Mouse (Mus musculus) E14TG2a.4 (cell line): ENCODE data around the gene Wnt5b.

Experiments
- H3K27me3 ChIP-seq: 2 replicates; pipeline ENCODE4 v1.6.1; 2014; ENCODE audit warnings: low read length, control low read depth; ENCODE audit not compliant: insufficient read depth
- H3K36me3 ChIP-seq: 2 replicates; pipeline ENCODE4 v1.6.1; 2014; ENCODE audit warnings: low read length, control low read depth; ENCODE audit not compliant: insufficient read depth
- H3K4me1 ChIP-seq: replicated peaks from 2 replicates; pipeline ENCODE4 v1.6.1; 2014; ENCODE audit warnings: low read depth, low read length, control low read depth
- H3K4me3 ChIP-seq: replicated peaks from 2 replicates; pipeline ENCODE4 v1.5.1; 2014; ENCODE audit warnings: mild to moderate bottlenecking, low read length
- H3K9me3 ChIP-seq: 2 replicates; pipeline ENCODE4 v1.6.1; 2014; ENCODE audit warnings: low read length, control low read depth
- CTCF ChIP-seq: conservative IDR thresholded peaks from 2 replicates; pipeline ENCODE4 v1.5.1; 2014; ENCODE audit warnings: low read length
- NANOG ChIP-seq: IDR thresholded peaks from 2 replicates; pipeline ENCODE4 v1.6.1; 2014; ENCODE audit warnings: borderline replicate concordance, low read length, mixed read lengths
- POU5F1 ChIP-seq: IDR thresholded peaks from 2 replicates; pipeline ENCODE4 v1.6.1; 2014; ENCODE audit warnings: low read length, borderline replicate concordance

The Wnt5b gene

GRCm38 (mm10) chr6:119478560-119479342 is 65.4 kb downstream of the Wnt5b start:
- Histone ChIP-seq H3K27me3 (peaks cover 2% of the 10 kb centered on the region; the same call in 1 of the 2 replicates), H3K4me3 (peak overlapping the region; percentile 90), H3K4me1 (peaks cover 47% of the 10 kb centered on the region), H3K36me3 (peaks cover 24% of the 10 kb centered on the region), H3K9me3 (no peaks in the 10 kb centered on the region)
- no peak for TF ChIP-seq NANOG
- TF ChIP-seq POU5F1, result no peak
- TF ChIP-seq CTCF, result no peak

GRCm38 (mm10) chr6:119477686-119478310 is 66.3 kb downstream of the Wnt5b start:
- H3K9me3 ChIP-seq, result no peaks in the 10 kb centered on the region
- peaks cover 38% of the 10 kb centered on the region for H3K4me1 ChIP-seq
- H3K27me3 ChIP-seq, result 0 out of 2 replicates have a peak, but pooled peaks cover 5% of the 10 kb centered on the region
- no peak for TF ChIP-seq CTCF
- no peak for TF ChIP-seq POU5F1
- no peak for TF ChIP-seq NANOG
- no peak overlapping the region for H3K4me3 ChIP-seq
- H3K36me3 ChIP-seq, result peaks cover 14% of the 10 kb centered on the region

DNA sequence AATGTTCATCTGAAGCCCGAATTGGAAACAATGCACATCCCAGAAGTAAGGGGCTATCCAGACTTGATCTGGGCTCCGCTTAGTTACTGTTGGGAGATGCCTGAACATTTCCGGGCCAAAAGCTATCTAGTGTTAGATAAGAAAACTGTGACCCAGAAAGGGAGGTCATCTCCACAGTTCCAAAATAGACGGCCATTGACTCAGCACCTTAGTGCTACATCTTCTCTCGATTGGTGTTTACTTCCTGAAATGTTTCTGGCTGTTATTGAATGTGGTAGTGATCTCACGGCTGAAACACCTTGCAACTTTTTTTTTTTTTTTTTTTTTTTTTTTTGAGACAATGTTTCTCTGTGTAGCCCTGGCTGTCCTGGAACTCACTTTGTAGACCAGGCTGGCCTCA is 68.2 kb downstream of the Wnt5b start:
- Histone ChIP-seq H3K4me3 (no peak overlapping the region), H3K9me3 (0 out of 2 replicates have a peak, but pooled peaks cover under 1% of the 10 kb centered on the region), H3K4me1 (peaks cover 27% of the 10 kb centered on the region), H3K36me3 (peaks cover 6% of the 10 kb centered on the region), H3K27me3 (0 out of 2 replicates have a peak, but pooled peaks cover 5% of the 10 kb centered on the region)
- TF ChIP-seq CTCF (no peak), POU5F1 (no peak)

DNA sequence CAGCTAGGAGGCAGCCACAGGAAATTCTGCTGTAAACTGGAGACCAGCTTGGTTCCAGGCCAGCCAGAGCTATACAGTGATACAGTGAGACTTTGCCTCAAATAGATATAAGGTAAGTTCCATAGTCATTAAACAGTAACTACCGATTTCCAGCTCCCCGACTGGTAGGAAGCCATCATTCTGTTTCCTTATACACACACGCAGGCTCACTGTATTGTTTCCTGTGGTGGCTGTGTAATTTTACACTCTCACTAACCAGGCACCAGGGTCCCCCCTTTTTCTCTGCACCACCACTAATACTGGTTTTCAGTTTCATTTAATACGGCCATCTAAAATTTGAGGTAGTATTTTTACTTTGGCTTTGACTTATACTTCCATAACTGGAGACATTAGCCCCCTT is 70.2 kb downstream of the Wnt5b start:
- no peak for TF ChIP-seq NANOG
- TF ChIP-seq CTCF, result no peak
- TF ChIP-seq POU5F1, result no peak
- peaks cover 20% of the 10 kb centered on the region for H3K4me1 ChIP-seq
- H3K36me3 ChIP-seq, result no peaks in the 10 kb centered on the region
- 0 out of 2 replicates have a peak, but pooled peaks cover 5% of the 10 kb centered on the region for H3K27me3 ChIP-seq
- H3K4me3 ChIP-seq, result no peak overlapping the region
- H3K9me3 ChIP-seq, result 0 out of 2 replicates have a peak, but pooled peaks cover 3% of the 10 kb centered on the region

DNA sequence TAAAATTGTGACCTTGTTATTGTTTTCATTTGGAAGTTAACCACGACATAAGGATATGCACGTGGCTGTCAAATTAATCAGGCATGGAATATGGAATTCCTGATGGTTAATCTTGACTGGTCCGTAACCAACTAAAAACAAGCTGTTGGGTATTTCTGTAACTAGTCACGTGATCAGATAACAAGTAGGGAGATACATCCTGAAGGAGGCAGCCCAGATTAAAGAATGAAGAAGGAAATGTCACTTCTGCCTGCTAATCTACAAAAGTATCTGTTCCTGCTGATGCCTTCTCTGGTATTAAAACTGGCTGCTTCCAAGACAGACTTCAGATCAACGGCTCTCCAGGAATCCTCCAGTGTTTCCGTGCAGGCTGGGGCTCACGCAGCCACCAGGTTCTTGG is 70.7 kb downstream of the Wnt5b start:
- Histone ChIP-seq H3K4me3 (no peak overlapping the region), H3K4me1 (peaks cover 17% of the 10 kb centered on the region), H3K27me3 (0 out of 2 replicates have a peak, but pooled peaks cover 5% of the 10 kb centered on the region), H3K36me3 (no peaks in the 10 kb centered on the region), H3K9me3 (peaks cover 7% of the 10 kb centered on the region; the same call in 1 of the 2 replicates)
- TF ChIP-seq POU5F1 (no peak), NANOG (no peak), CTCF (no peak)

GRCm38 (mm10) chr6:119472705-119473104 is 71.4 kb downstream of the Wnt5b start:
- H3K4me3 ChIP-seq, result no peak overlapping the region
- H3K4me1 ChIP-seq, result peaks cover 9% of the 10 kb centered on the region
- 0 out of 2 replicates have a peak, but pooled peaks cover 5% of the 10 kb centered on the region for H3K27me3 ChIP-seq
- no peak for TF ChIP-seq NANOG
- TF ChIP-seq CTCF, result no peak
- TF ChIP-seq POU5F1, result no peak
- H3K36me3 ChIP-seq, result no peaks in the 10 kb centered on the region
- H3K9me3 ChIP-seq, result peaks cover 12% of the 10 kb centered on the region; the same call in 1 of the 2 replicates

GRCm38 (mm10) chr6:119472135-119472534 is 72.0 kb downstream of the Wnt5b start:
- peaks cover 12% of the 10 kb centered on the region; the same call in 1 of the 2 replicates for H3K9me3 ChIP-seq
- H3K4me3 ChIP-seq, result no peak overlapping the region
- no peak for TF ChIP-seq POU5F1
- no peak for TF ChIP-seq NANOG
- peak; percentile 89 for TF ChIP-seq CTCF
- peaks cover 6% of the 10 kb centered on the region; the same call in 1 of the 2 replicates for H3K4me1 ChIP-seq
- no peaks in the 10 kb centered on the region for H3K36me3 ChIP-seq
- H3K27me3 ChIP-seq, result 0 out of 2 replicates have a peak, but pooled peaks cover 5% of the 10 kb centered on the region

DNA sequence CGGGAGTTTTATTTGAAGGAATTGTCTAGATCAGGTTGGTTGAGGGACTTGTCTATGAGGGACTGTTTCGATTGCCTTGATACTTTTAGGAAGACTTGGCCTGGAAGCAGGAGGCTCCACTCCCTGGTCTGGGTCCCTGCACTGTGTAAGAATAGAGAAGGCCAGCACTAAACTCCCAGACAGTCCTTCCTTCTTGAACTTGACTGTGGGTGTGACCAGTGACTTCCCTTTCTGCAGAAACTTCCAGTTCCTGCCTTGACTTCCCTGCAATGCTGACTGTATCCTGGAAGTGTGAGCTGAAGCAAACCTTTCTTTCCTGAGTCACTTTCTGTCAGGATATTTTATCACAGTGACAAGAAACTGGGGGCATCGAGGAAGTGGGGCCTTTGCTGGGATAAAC is 73.4 kb downstream of the Wnt5b start:
- Histone ChIP-seq H3K4me1 (peaks cover 3% of the 10 kb centered on the region; the same call in 1 of the 2 replicates), H3K9me3 (peaks cover 12% of the 10 kb centered on the region; the same call in 1 of the 2 replicates), H3K4me3 (no peak overlapping the region), H3K36me3 (no peaks in the 10 kb centered on the region), H3K27me3 (0 out of 2 replicates have a peak, but pooled peaks cover 5% of the 10 kb centered on the region)
- TF ChIP-seq POU5F1 (no peak), NANOG (no peak), CTCF (no peak)
